Mouse (Mus musculus) liver, postnatal 0 days (tissue): Measurements from ENCODE around the gene Rars. TPM values are rescaled to one million over a fixed set of nuclear protein-coding genes. Genes with fewer than 3 reads are reported as not detected.

ENCODE experiments used
- ATAC-seq: fragments of 200-750 bp; cut with Nextera tagmentation; 2 replicates; pipeline ENCODE4 v1.8.0; 2017; ENCODE audit warnings: mild to moderate bottlenecking, moderate library complexity
- DNase-seq: peaks from one replicate; pipeline ENCODE4 v3.0.0-alpha.2; 2016
- H3K27ac ChIP-seq: fragments of 300-500 bp; sonication (generic); 2 replicates; pipeline ENCODE4 v1.5.1; 2014; ENCODE audit warnings: antibody characterized with exemption, moderate library complexity, mild to moderate bottlenecking, low read depth
- H3K27me3 ChIP-seq: fragments of 300-500 bp; sonication (generic); 2 replicates; pipeline ENCODE4 v1.6.1; 2014; ENCODE audit warnings: low read length, control low read depth, mixed read lengths; ENCODE audit not compliant: insufficient read depth
- H3K36me3 ChIP-seq: fragments of 300-500 bp; sonication (generic); replicated peaks from 2 replicates; pipeline ENCODE4 v1.6.1; 2014; ENCODE audit warnings: mild to moderate bottlenecking, control low read depth, low read length, moderate library complexity, mixed read lengths; ENCODE audit not compliant: insufficient read depth
- H3K4me1 ChIP-seq: fragments of 300-500 bp; sonication (generic); 2 replicates; pipeline ENCODE4 v1.6.1; 2014; ENCODE audit warnings: antibody characterized with exemption, mild to moderate bottlenecking, control low read depth; ENCODE audit not compliant: insufficient read depth
- H3K4me2 ChIP-seq: fragments of 300-500 bp; sonication (generic); 2 replicates; pipeline ENCODE4 v1.6.1; 2014; ENCODE audit warnings: low read depth, mild to moderate bottlenecking, low read length, moderate library complexity, mixed read lengths
- H3K4me3 ChIP-seq: fragments of 300-500 bp; sonication (generic); 2 replicates; pipeline ENCODE4 v1.5.1; 2014; ENCODE audit warnings: low read depth, low read length
- H3K9ac ChIP-seq: fragments of 300-500 bp; sonication (generic); replicated peaks from 2 replicates; pipeline ENCODE4 v1.6.1; 2014; ENCODE audit warnings: mild to moderate bottlenecking, moderate library complexity
- H3K9me3 ChIP-seq: fragments of 300-500 bp; sonication (generic); 2 replicates; pipeline ENCODE4 v1.6.1; 2016; ENCODE audit warnings: mild to moderate bottlenecking, control low read depth, low read length, mixed read lengths
- CTCF ChIP-seq: sonication (generic); IDR thresholded peaks from 2 replicates; pipeline ENCODE4 v1.5.1; 2016; ENCODE audit warnings: antibody characterized with exemption, low read depth
- EP300 ChIP-seq: IDR thresholded peaks from 2 replicates; pipeline ENCODE4 v1.6.1; 2016; ENCODE audit warnings: antibody characterized with exemption, low read depth, mild to moderate bottlenecking
- WGBS: fragments of 180-500 bp; shearing (Covaris S2); extraction: QIAGEN DNeasy Blood & Tissue Kit; methylation state at CpG from one replicate; pipeline ENCODE4 v1.1.7; 2014; ENCODE audit not compliant: insufficient replicate concordance; 5-methylcytosine and 5-hydroxymethylcytosine counted together
- polyA plus RNA-seq: library from polyadenylated mRNA; unstranded; fragments of >200 nt; fragmentation: Nextera tagmentation; extraction: Ambion mirVana; gene quantifications from 2 replicates; pipeline ENCODE4 v1.2.1, GENCODE M21; 2015

The Rars gene
- 26.9 and 28.3 TPM in 2 replicates for polyA plus RNA-seq

DNA sequence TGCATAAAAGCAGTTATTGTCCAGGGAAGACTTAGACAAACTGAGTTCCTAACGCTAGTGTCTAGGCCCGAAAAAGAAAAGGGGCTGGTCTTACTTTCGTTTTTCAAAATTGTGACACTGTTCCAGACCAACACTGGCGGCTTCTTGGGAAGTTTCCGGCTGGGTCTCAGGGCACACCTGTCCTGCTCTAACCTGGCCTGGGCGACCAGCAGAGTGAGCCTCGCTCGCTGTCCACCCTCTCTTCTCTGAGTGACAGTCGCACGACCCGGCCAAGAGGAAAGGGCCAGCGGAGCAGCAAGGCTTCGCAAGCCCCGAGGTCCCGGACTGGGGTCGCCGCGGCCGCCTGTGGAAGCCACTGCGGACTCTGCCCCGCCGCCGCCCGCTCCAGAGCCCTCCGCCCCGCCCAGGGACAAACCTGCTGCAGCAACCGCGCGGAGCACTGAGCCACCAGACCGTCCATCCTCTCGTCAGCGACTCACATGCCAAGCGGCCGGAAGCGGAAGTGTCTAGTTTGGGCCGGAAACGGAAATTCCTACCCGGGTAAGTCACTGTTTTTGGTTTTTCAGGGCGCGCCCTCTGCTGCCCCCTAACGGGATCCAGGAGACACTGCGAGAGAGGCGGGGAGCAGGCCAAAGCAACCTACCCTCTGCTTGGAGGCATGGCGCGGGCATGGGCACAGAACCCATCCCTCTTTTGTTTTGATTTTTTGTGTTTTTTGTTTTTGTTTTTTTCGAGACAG is at the start of gene Rars:
TSS of gene Rars (minus strand) at position 485 of the 739 bp plus-strand sequence.
- Histone ChIP-seq H3K9ac (peak within 1 kb of the TSS; percentile 92), H3K4me2 (peak within 1 kb of the TSS; percentile 81), H3K4me1 (peaks cover 10% of the 10 kb centered on the region), H3K27me3 (no peaks in the 10 kb centered on the region), H3K36me3 (peaks cover 22% of the 10 kb centered on the region), H3K27ac (peak within 1 kb of the TSS; percentile 86), H3K9me3 (no peaks in the 10 kb centered on the region), H3K4me3 (peak within 1 kb of the TSS; percentile 95)
- TF ChIP-seq CTCF (peak; percentile 96), EP300 (peak; percentile 60)
- DNase-seq (peak; percentile 95), ATAC-seq (peak; percentile 94)
- WGBS, result 2% methylated on average over 45 of the region's 46 CpGs

DNA sequence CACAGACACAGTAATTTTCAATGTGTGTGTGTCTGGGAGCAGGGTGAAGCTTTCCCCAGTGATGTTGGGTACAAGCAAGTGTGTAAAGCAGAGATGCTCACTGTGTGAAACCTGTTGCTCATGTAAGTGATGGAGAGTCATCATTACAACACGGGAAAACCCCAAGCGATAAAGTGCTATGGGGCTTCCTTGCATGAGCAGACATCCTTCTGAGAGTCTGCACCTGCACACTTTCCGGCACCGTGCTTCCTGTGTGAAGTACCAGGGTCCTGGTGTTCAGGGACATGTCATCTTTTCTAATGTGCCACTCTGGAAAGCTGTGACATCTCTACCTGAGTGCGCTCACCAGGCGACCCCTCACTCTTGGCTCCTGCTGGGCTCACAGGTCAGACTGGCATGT is 48.5 kb upstream of the Rars start:
- Histone ChIP-seq H3K27me3 (no peaks in the 10 kb centered on the region), H3K4me1 (no peaks in the 10 kb centered on the region), H3K4me2 (no peak overlapping the region), H3K27ac (no peak overlapping the region), H3K36me3 (peaks cover 8% of the 10 kb centered on the region; the same call in 1 of the 2 replicates), H3K4me3 (no peak overlapping the region), H3K9me3 (no peaks in the 10 kb centered on the region), H3K9ac (no peak overlapping the region)
- no peak for ATAC-seq
- TF ChIP-seq EP300 (no peak), CTCF (no peak)
- DNase-seq, result no peak
- 84% methylated on average over 6 of the region's 6 CpGs for WGBS

DNA sequence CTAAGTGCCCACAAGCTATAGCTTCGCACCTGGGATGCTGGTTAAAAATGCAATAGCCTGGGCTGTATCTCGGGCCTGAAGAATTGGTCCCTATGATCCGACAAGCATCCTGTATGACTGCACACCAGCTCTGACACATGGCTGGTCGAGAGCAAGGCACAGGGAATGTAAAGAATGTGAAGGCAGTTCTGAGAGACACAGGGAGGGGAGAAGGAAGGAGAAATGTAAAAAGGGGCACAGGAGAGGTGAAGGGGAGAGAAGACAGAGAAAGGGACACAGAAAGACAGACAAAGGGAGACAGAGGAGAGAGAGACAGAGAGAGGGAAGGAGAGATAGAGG is 44.2 kb upstream of the Rars start:
- H3K9me3 ChIP-seq, result no peaks in the 10 kb centered on the region
- no peak overlapping the region for H3K4me3 ChIP-seq
- ATAC-seq (peak; percentile 10; the same call in 1 of the 2 replicates), DNase-seq (no peak)
- H3K4me2 ChIP-seq, result no peak overlapping the region
- no peak for TF ChIP-seq CTCF
- no peak for TF ChIP-seq EP300
- H3K4me1 ChIP-seq, result no peaks in the 10 kb centered on the region
- no peak overlapping the region for H3K9ac ChIP-seq
- 55% methylated on average over 4 of the region's 4 CpGs for WGBS
- peaks cover 11% of the 10 kb centered on the region; the same call in 1 of the 2 replicates for H3K36me3 ChIP-seq
- no peaks in the 10 kb centered on the region for H3K27me3 ChIP-seq
- H3K27ac ChIP-seq, result no peak overlapping the region

DNA sequence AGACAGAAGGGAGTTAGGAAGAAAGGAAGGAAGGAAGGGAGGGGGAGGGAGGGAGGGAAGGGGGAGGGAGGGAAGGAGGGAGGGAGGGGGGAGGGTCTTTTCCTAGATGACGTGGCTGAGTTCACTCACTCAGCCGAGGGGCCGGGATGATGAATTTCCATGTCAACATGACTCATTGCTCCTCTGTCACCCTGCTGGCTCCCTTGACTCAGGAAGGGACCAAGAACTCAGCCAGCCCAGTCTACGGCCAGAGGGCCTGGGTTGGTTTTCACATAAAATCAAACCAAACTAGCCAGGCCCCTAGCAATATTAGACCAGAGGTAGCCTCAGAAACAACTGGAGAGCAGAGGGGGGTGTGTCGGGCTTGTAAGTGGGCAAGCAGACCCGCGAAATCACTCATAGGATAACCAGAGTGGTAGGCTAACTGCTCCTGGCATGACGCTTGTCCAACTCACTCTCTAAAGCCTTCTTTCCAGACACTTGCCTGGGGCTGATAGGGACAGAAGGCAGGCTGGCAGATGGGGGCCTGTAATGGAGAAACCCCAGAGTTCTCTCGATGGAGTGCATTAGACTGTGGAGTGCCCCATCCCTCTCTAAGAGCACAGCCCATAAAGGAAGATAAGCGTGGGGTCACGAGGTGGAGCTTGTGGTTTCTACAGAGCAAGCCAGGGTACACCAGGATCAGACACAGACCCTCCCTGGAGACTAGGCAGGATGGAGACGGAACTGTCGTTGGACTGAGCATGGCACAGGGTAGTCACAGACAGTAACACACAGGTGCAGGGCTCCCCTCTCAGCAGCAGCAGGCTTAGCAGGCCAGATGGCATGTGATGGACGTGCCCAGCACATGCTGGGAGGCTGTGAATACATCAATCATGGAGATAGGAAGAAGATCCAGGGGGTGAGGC is 43.6 kb upstream of the Rars start:
- Histone ChIP-seq H3K4me2 (no peak overlapping the region), H3K27me3 (no peaks in the 10 kb centered on the region), H3K36me3 (peaks cover 5% of the 10 kb centered on the region; the same call in 1 of the 2 replicates), H3K4me1 (no peaks in the 10 kb centered on the region), H3K9me3 (no peaks in the 10 kb centered on the region), H3K27ac (no peak overlapping the region), H3K4me3 (no peak overlapping the region), H3K9ac (no peak overlapping the region)
- DNase-seq, result no peak
- 50% methylated on average over 14 of the region's 14 CpGs for WGBS
- TF ChIP-seq CTCF, result no peak
- no peak for TF ChIP-seq EP300
- ATAC-seq, result peak; percentile 56

DNA sequence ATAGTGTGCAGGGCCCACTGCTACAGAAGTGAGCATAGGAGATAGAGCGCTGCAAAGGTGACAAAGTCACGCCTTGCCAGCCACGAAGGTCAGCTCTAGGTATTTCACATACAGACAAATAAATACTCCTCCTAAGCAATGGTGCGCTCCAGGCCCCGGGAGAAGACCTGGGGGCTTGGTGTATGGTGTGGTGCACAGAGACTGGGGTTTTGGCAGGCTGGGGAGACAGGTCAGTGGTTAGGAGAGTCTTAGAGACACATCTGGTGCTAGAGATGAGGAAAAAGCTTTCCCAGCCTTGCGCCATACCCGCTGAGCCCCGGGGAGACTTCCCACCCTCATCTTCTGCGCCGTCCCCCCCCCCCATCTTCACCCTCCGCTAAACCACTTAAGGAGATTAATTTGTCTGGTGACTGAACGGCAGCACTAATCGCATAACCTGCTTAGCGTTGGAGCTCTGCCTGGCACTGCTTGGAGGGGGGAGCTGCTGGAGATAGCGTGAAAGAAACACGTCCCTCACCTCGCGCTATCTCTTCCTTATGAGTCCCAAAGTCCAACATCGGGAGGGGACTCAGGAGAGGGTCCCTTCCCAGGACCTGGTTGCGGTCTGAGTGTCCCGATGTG is 39.4 kb upstream of the Rars start:
- TF ChIP-seq EP300, result no peak
- TF ChIP-seq CTCF, result no peak
- Histone ChIP-seq H3K4me2 (no peak overlapping the region), H3K27me3 (no peaks in the 10 kb centered on the region), H3K36me3 (peaks cover 8% of the 10 kb centered on the region; the same call in 1 of the 2 replicates), H3K9ac (no peak overlapping the region), H3K4me1 (no peaks in the 10 kb centered on the region), H3K9me3 (no peaks in the 10 kb centered on the region), H3K4me3 (no peak overlapping the region), H3K27ac (no peak overlapping the region)
- 52% methylated on average over 21 of the region's 21 CpGs for WGBS
- DNase-seq, result no peak
- ATAC-seq, result no peak

DNA sequence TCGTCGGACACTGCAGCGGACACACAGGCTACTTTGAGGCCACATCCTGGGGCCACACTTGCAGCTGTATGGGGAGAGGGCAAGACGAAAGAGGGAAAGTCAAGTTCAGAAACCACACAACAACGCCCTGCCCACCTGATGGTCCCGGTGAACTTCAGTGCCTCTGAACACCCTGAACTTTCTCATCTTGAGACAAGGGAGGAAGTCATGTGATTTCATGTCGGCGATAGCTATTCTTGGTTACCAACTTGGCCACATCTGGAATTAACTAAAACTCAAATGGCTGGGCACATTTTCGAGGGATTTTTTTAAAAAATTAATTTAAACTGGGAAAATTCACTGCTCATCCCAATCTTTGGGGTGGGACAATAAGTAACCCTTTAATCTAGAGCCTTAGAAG is 36.7 kb upstream of the Rars start:
- H3K4me1 ChIP-seq, result no peaks in the 10 kb centered on the region
- no peaks in the 10 kb centered on the region for H3K9me3 ChIP-seq
- no peak for TF ChIP-seq EP300
- no peak for TF ChIP-seq CTCF
- H3K4me2 ChIP-seq, result no peak overlapping the region
- no peaks in the 10 kb centered on the region for H3K27me3 ChIP-seq
- ATAC-seq, result no peak
- peaks cover 6% of the 10 kb centered on the region; the same call in 1 of the 2 replicates for H3K36me3 ChIP-seq
- DNase-seq, result no peak
- WGBS, result 56% methylated on average over 9 of the region's 9 CpGs
- no peak overlapping the region for H3K27ac ChIP-seq
- H3K4me3 ChIP-seq, result no peak overlapping the region
- H3K9ac ChIP-seq, result no peak overlapping the region
